Mouse (Mus musculus): ENCODE data around the gene Dync1li1. TPM values are rescaled to one million over a fixed set of nuclear protein-coding genes. Genes with fewer than 3 reads are reported as not detected.

The Dync1li1 gene
- polyA plus RNA-seq, 1 experiment, result 22.8 TPM

- Histone ChIP-seq H3K4me3 (ENCODE audit: insufficient read depth, low read depth, low read length) (peak overlapping the region; percentile 92), H3K4me1 (ENCODE audit: control insufficient read depth, insufficient read depth, insufficient read length, low read length) (peaks cover 15% of the 10 kb centered on the region), H3K27ac (replicated peaks; ENCODE audit: low read depth, low read length) (no peak overlapping the region; the same call in 1 of the 2 replicates)
Measured at GRCm38 (mm10) chr9:114731871-114732682, 43.5 kb downstream of the Dync1li1 start.

GRCm38 (mm10) chr9:114733238-114733637 is 44.6 kb downstream of the Dync1li1 start:
- Histone ChIP-seq H3K4me1 (ENCODE audit: control insufficient read depth, insufficient read depth, insufficient read length, low read length) (peaks cover 19% of the 10 kb centered on the region), H3K4me3 (ENCODE audit: insufficient read depth, low read depth, low read length) (no peak overlapping the region), H3K27ac (replicated peaks; ENCODE audit: low read depth, low read length) (no peak overlapping the region)

GRCm38 (mm10) chr9:114736442-114736841 is 47.9 kb downstream of the Dync1li1 start:
- Histone ChIP-seq H3K4me1 (ENCODE audit: control insufficient read depth, insufficient read depth, insufficient read length, low read length) (peaks cover 19% of the 10 kb centered on the region), H3K4me3 (ENCODE audit: insufficient read depth, low read depth, low read length) (no peak overlapping the region), H3K27ac (replicated peaks; ENCODE audit: low read depth, low read length) (no peak overlapping the region)

GRCm38 (mm10) chr9:114740336-114740735 is 51.7 kb downstream of the Dync1li1 start:
- H3K27ac ChIP-seq (replicated peaks; ENCODE audit: low read depth, low read length), result no peak overlapping the region
- H3K4me1 ChIP-seq (ENCODE audit: control insufficient read depth, insufficient read depth, insufficient read length, low read length), result peaks cover 17% of the 10 kb centered on the region
- H3K4me3 ChIP-seq (ENCODE audit: insufficient read depth, low read depth, low read length), result no peak overlapping the region

- Histone ChIP-seq H3K27ac (replicated peaks; ENCODE audit: low read depth, low read length) (no peak overlapping the region; the same call in 1 of the 2 replicates), H3K4me3 (ENCODE audit: insufficient read depth, low read depth, low read length) (no peak overlapping the region), H3K4me1 (ENCODE audit: control insufficient read depth, insufficient read depth, insufficient read length, low read length) (peaks cover 7% of the 10 kb centered on the region)
Measured at GRCm38 (mm10) chr9:114742731-114743130, 54.1 kb downstream of the Dync1li1 start.

GRCm38 (mm10) chr9:114745163-114745562 is 56.6 kb downstream of the Dync1li1 start:
- H3K4me1 ChIP-seq (ENCODE audit: control insufficient read depth, insufficient read depth, insufficient read length, low read length), result peaks cover 7% of the 10 kb centered on the region
- H3K27ac ChIP-seq (replicated peaks; ENCODE audit: low read depth, low read length), result peak overlapping the region; percentile 15; the same call in 1 of the 2 replicates
- H3K4me3 ChIP-seq (ENCODE audit: insufficient read depth, low read depth, low read length), result no peak overlapping the region

- Histone ChIP-seq H3K27ac (replicated peaks; ENCODE audit: low read depth, low read length) (0 out of 2 replicates have a peak overlapping the region, but pooled peaks have one; percentile 15), H3K4me1 (ENCODE audit: control insufficient read depth, insufficient read depth, insufficient read length, low read length) (peaks cover 7% of the 10 kb centered on the region), H3K4me3 (ENCODE audit: insufficient read depth, low read depth, low read length) (no peak overlapping the region)
Measured at GRCm38 (mm10) chr9:114745654-114746053, 57.1 kb downstream of the Dync1li1 start.

- Histone ChIP-seq H3K4me3 (ENCODE audit: insufficient read depth, low read depth, low read length) (no peak overlapping the region), H3K4me1 (ENCODE audit: control insufficient read depth, insufficient read depth, insufficient read length, low read length) (peaks cover 7% of the 10 kb centered on the region), H3K27ac (replicated peaks; ENCODE audit: low read depth, low read length) (no peak overlapping the region)
Measured at GRCm38 (mm10) chr9:114747012-114747411, 58.4 kb downstream of the Dync1li1 start.

- peaks cover 4% of the 10 kb centered on the region for H3K4me1 ChIP-seq (ENCODE audit: control insufficient read depth, insufficient read depth, insufficient read length, low read length)
- no peak overlapping the region for H3K27ac ChIP-seq (replicated peaks; ENCODE audit: low read depth, low read length)
- H3K4me3 ChIP-seq (ENCODE audit: insufficient read depth, low read depth, low read length), result no peak overlapping the region
Measured at GRCm38 (mm10) chr9:114747466-114747865, 58.9 kb downstream of the Dync1li1 start.

GRCm38 (mm10) chr9:114751582-114751981 is 63.0 kb downstream of the Dync1li1 start:
- H3K27ac ChIP-seq (replicated peaks; ENCODE audit: low read depth, low read length), result no peak overlapping the region
- H3K4me1 ChIP-seq (ENCODE audit: control insufficient read depth, insufficient read depth, insufficient read length, low read length), result no peaks in the 10 kb centered on the region
- H3K4me3 ChIP-seq (ENCODE audit: insufficient read depth, low read depth, low read length), result no peak overlapping the region

- H3K4me1 ChIP-seq (ENCODE audit: control insufficient read depth, insufficient read depth, insufficient read length, low read length), result no peaks in the 10 kb centered on the region
- H3K27ac ChIP-seq (replicated peaks; ENCODE audit: low read depth, low read length), result no peak overlapping the region
Measured at GRCm38 (mm10) chr9:114752311-114752710, 63.7 kb downstream of the Dync1li1 start.

GRCm38 (mm10) chr9:114752863-114753484 is 64.4 kb downstream of the Dync1li1 start:
- Histone ChIP-seq H3K4me1 (ENCODE audit: control insufficient read depth, insufficient read depth, insufficient read length, low read length) (no peaks in the 10 kb centered on the region), H3K27ac (replicated peaks; ENCODE audit: low read depth, low read length) (no peak overlapping the region), H3K4me3 (ENCODE audit: insufficient read depth, low read depth, low read length) (peak overlapping the region; percentile 66)

More at GRCm38 (mm10) chr9:114752311-114752710, 63.7 kb downstream of the Dync1li1 start:
- H3K4me3 ChIP-seq (ENCODE audit: insufficient read depth, low read depth, low read length), result no peak overlapping the region

- no peak overlapping the region for H3K27ac ChIP-seq (replicated peaks; ENCODE audit: low read depth, low read length)
- H3K4me3 ChIP-seq (ENCODE audit: insufficient read depth, low read depth, low read length), result no peak overlapping the region
- no peaks in the 10 kb centered on the region for H3K4me1 ChIP-seq (ENCODE audit: control insufficient read depth, insufficient read depth, insufficient read length, low read length)
Measured at GRCm38 (mm10) chr9:114758272-114758671, 69.7 kb downstream of the Dync1li1 start.

- no peak overlapping the region for H3K4me3 ChIP-seq (ENCODE audit: insufficient read depth, low read depth, low read length)
- H3K4me1 ChIP-seq (ENCODE audit: control insufficient read depth, insufficient read depth, insufficient read length, low read length), result no peaks in the 10 kb centered on the region
Measured at GRCm38 (mm10) chr9:114758801-114759200, 70.2 kb downstream of the Dync1li1 start.

GRCm38 (mm10) chr9:114759886-114760285 is 71.3 kb downstream of the Dync1li1 start:
- Histone ChIP-seq H3K4me1 (ENCODE audit: control insufficient read depth, insufficient read depth, insufficient read length, low read length) (no peaks in the 10 kb centered on the region), H3K4me3 (ENCODE audit: insufficient read depth, low read depth, low read length) (no peak overlapping the region), H3K27ac (replicated peaks; ENCODE audit: low read depth, low read length) (no peak overlapping the region)

More at GRCm38 (mm10) chr9:114758801-114759200, 70.2 kb downstream of the Dync1li1 start:
- no peak overlapping the region for H3K27ac ChIP-seq (replicated peaks; ENCODE audit: low read depth, low read length)

Data from brown adipose tissue, adult 24 weeks (tissue).